Mouse (Mus musculus) ES-Bruce4 (cell line): Measurements from ENCODE around the gene Tbc1d14. TPM values are rescaled to one million over a fixed set of nuclear protein-coding genes. Genes with fewer than 3 reads are reported as not detected.

ENCODE experiments used
- H3K27ac ChIP-seq: 2 replicates; pipeline ENCODE4 v1.5.1; 2012; ENCODE audit warnings: low read length, inconsistent platforms; ENCODE audit not compliant: insufficient read depth
- H3K27me3 ChIP-seq: 2 replicates; pipeline ENCODE4 v1.6.1; 2012; ENCODE audit warnings: mild to moderate bottlenecking, low read length, inconsistent platforms; ENCODE audit not compliant: control insufficient read depth, poor library complexity, insufficient read depth, severe bottlenecking
- H3K36me3 ChIP-seq: 2 replicates; pipeline ENCODE4 v1.6.1; 2012; ENCODE audit warnings: inconsistent platforms, mild to moderate bottlenecking, low read length, moderate library complexity; ENCODE audit not compliant: control insufficient read depth, poor library complexity, insufficient read depth, severe bottlenecking
- H3K4me1 ChIP-seq: one replicate; pipeline ENCODE4 v1.8.1; 2011; ENCODE audit warnings: low read length; ENCODE audit not compliant: control insufficient read depth, insufficient read depth
- H3K4me3 ChIP-seq: 2 replicates; pipeline ENCODE4 v1.5.1; 2011; ENCODE audit warnings: low read depth, mild to moderate bottlenecking, low read length
- H3K9ac ChIP-seq: 2 replicates; pipeline ENCODE4 v1.6.1; 2012; ENCODE audit warnings: low read depth, mild to moderate bottlenecking, inconsistent platforms; ENCODE audit not compliant: poor library complexity, severe bottlenecking
- H3K9me3 ChIP-seq: replicated peaks from 2 replicates; pipeline ENCODE4 v1.6.1; 2012; ENCODE audit warnings: mild to moderate bottlenecking, low read length, inconsistent platforms; ENCODE audit not compliant: control insufficient read depth, poor library complexity, insufficient read depth, severe bottlenecking
- CTCF ChIP-seq: IDR thresholded peaks from one replicate; pipeline ENCODE4 v1.8.1; 2011; ENCODE audit warnings: low read depth, low read length
- EP300 ChIP-seq: IDR thresholded peaks from 2 replicates; pipeline ENCODE4 v1.6.1; 2011; ENCODE audit warnings: low read depth, low read length; ENCODE audit not compliant: insufficient read depth
- POLR2A ChIP-seq: IDR thresholded peaks from one replicate; pipeline ENCODE4 v1.8.1; 2011; ENCODE audit warnings: low read length; ENCODE audit not compliant: insufficient read depth
- polyA plus RNA-seq: library from polyadenylated mRNA; stranded (reverse); fragments of >200 nt; gene quantifications from 2 replicates; pipeline ENCODE4 v1.2.4, GENCODE M21; 2011; ENCODE audit warnings: low read depth; ENCODE audit not compliant: missing spikeins, insufficient read depth, insufficient read length

Gene Tbc1d14
- polyA plus RNA-seq, 1 experiment, result 28.8 TPM

DNA sequence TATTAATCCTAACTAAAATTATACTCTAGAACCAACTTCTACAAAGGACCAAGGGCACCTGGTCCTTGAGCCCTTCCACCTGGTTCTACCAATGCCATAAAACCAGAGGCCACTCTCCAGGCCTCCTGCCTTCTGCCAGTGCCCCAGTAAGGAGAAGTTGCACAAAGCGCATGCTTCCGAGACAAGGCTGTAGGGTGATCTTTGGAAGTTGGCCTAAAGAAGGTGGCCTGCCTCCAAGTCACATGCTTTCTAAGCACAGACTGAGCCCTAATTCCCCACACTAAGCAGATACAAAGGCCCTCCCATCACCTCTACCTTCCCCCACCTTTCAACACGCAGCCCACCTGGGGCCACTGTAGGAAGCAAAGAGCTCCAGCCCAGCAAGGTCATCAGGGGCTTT, 17.8 kb downstream of the Tbc1d14 start:
- no peaks in the 10 kb centered on the region for H3K9me3 ChIP-seq
- peaks cover 9% of the 10 kb centered on the region for H3K4me1 ChIP-seq
- H3K4me3 ChIP-seq, result no peak overlapping the region
- no peaks in the 10 kb centered on the region for H3K36me3 ChIP-seq
- H3K27ac ChIP-seq, result peak overlapping the region; percentile 73; the same call in 1 of the 2 replicates
- no peak overlapping the region for H3K9ac ChIP-seq
- H3K27me3 ChIP-seq, result no peaks in the 10 kb centered on the region
- TF ChIP-seq CTCF (no peak), POLR2A (no peak), EP300 (no peak)

DNA sequence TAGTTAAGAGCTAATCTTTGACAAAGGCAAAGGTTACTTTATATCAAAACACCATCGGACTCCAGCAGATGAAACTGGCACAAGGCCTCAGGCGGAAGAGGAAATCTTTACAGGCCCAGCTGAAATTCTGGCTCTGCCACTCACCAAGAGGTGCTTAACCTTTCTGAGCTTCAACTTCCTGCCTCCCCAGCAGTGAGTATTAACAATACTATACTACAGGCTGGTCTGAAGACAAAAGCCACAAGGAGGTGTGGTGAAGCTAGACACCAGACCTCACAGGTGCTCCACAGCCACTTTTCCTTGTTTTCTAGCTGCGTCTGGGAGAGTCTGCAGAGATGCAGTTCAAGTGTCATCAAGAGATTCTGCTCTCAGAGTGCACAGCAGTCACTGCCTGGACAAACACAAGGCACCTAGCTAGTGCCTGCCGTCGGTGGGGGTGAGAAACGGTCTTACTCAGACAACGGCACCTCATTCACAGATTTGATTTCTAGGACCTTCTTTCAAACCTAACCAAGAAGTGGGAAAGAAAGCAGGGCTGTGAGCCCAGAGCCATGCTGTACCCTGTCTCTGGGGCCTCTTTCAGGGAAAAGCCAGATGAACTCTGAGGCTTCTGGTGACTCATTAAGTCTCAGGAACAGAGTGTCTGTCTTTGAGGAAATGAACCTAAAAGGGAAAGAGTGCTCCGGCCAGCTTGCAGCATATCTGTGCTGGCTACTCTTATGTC, 18.8 kb downstream of the Tbc1d14 start:
- peak overlapping the region; percentile 73 for H3K27ac ChIP-seq
- H3K36me3 ChIP-seq, result no peaks in the 10 kb centered on the region
- no peak overlapping the region for H3K4me3 ChIP-seq
- H3K4me1 ChIP-seq, result peaks cover 9% of the 10 kb centered on the region
- no peaks in the 10 kb centered on the region for H3K9me3 ChIP-seq
- H3K9ac ChIP-seq, result no peak overlapping the region
- TF ChIP-seq EP300 (0 out of 2 replicates have a peak, but pooled peaks have one; percentile 21), CTCF (no peak), POLR2A (no peak)
- no peaks in the 10 kb centered on the region for H3K27me3 ChIP-seq

DNA sequence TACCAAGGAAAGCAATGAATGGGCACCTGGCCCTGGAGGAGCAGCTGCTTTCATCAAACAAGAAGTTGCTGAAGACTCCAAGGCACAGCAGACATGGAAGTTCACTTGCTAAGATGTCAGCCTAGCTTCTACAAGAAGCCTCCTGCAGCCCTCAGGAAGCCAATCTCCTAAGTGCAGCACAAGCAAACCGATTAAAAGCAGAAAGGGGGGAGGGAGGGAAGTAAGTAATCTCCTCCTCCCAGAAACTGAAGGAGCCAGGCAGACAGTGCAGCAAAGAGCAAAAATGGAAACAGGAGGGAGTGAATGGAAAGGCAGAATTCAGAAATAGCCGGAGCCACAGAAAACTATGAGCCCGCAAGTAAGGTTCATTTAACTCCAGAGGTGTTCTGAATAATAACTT, 19.7 kb downstream of the Tbc1d14 start:
- H3K36me3 ChIP-seq, result no peaks in the 10 kb centered on the region
- H3K4me1 ChIP-seq, result peaks cover 9% of the 10 kb centered on the region
- H3K27ac ChIP-seq, result peak overlapping the region; percentile 12
- TF ChIP-seq EP300, result no peak
- no peak for TF ChIP-seq POLR2A
- TF ChIP-seq CTCF, result no peak
- no peaks in the 10 kb centered on the region for H3K9me3 ChIP-seq
- no peak overlapping the region for H3K4me3 ChIP-seq
- no peak overlapping the region for H3K9ac ChIP-seq
- H3K27me3 ChIP-seq, result no peaks in the 10 kb centered on the region

DNA sequence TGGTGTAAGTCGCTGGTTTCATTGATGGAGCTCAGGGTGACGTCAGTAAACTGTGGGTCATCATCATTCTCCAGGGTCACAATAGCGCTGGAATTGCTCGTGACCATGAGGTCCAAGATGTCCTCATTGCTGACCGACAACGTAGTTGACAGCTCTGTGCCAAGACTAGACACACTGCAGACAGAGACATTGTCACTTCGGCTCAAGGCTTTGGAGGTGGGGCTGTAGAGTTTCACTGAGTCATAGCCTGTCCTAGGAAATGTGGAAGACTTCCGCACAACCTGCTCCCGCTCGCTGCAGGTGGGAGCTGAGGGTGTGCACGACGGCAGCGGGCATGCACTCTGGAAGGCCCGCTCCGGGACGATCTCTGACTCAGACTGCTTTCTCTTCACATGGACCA, 21.7 kb downstream of the Tbc1d14 start:
- no peak for TF ChIP-seq EP300
- no peak for TF ChIP-seq POLR2A
- no peak for TF ChIP-seq CTCF
- no peak overlapping the region for H3K27ac ChIP-seq
- H3K27me3 ChIP-seq, result no peaks in the 10 kb centered on the region
- H3K4me3 ChIP-seq, result no peak overlapping the region
- H3K36me3 ChIP-seq, result no peaks in the 10 kb centered on the region
- H3K4me1 ChIP-seq, result peaks cover 9% of the 10 kb centered on the region
- H3K9me3 ChIP-seq, result no peaks in the 10 kb centered on the region
- no peak overlapping the region for H3K9ac ChIP-seq

GRCm38 (mm10) chr5:36570546-36571245, 22.4 kb downstream of the Tbc1d14 start:
- Histone ChIP-seq H3K4me1 (peaks cover 9% of the 10 kb centered on the region), H3K4me3 (no peak overlapping the region), H3K36me3 (no peaks in the 10 kb centered on the region), H3K9me3 (no peaks in the 10 kb centered on the region), H3K27ac (no peak overlapping the region), H3K27me3 (no peaks in the 10 kb centered on the region), H3K9ac (no peak overlapping the region)
- TF ChIP-seq EP300 (no peak), POLR2A (no peak)

DNA sequence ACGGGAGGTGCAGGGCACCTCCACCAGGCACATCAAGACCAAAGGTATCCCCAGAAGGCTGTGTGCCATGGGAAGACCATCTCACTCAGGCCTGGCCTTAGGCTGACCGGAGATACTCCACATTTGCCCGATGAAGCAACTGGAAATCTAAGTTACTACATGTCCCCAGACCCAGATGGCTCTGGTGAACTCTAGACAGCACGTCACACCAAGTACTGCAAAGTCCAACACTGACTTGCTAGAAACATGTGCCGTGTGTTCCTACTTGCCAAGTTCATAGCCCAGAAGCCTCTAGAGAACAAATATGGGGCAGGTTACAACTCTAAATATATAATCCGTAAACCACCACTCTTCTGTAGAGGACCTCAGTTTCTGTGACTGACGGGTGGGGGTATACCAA, 23.0 kb downstream of the Tbc1d14 start:
- Histone ChIP-seq H3K4me3 (no peak overlapping the region), H3K36me3 (no peaks in the 10 kb centered on the region), H3K9ac (no peak overlapping the region), H3K9me3 (no peaks in the 10 kb centered on the region), H3K27me3 (no peaks in the 10 kb centered on the region), H3K4me1 (peaks cover 4% of the 10 kb centered on the region), H3K27ac (no peak overlapping the region)
- TF ChIP-seq POLR2A (no peak), CTCF (no peak), EP300 (no peak)
